Mouse (Mus musculus) liver, adult (tissue): ENCODE measurements around the gene Tmem98.

Source experiments
- GATA4 ChIP-seq: IDR thresholded peaks from 2 replicates; pipeline ENCODE4 v1.6.1; 2014; ENCODE audit warnings: mild to moderate bottlenecking, low read length; ENCODE audit not compliant: insufficient replicate concordance

Tmem98 gene

DNA sequence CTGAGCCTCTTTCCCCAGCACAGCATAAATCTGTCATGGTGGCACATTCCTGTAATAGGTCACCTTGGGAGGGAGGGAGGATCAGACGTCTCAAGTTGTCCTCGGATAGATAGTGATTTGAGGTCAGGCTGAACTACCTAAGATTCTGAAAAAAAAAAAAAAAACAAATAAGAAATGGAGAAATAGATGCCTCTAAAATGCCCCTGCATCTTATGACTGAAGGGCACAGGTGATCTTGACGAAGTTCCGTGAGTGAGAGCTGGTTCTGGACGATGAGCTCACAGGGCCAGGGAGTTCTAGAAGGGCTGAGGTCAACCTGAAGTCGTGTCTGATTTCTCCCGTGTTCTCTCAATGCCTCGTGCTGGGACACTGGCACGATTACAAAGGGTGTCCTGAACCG lies 48.1 kb downstream of the Tmem98 start, which contains the start of gene Spaca3:
TSS of gene Spaca3 (plus strand) at position 301 of the 400 bp plus-strand sequence.
- TF ChIP-seq GATA4 = no peak

DNA sequence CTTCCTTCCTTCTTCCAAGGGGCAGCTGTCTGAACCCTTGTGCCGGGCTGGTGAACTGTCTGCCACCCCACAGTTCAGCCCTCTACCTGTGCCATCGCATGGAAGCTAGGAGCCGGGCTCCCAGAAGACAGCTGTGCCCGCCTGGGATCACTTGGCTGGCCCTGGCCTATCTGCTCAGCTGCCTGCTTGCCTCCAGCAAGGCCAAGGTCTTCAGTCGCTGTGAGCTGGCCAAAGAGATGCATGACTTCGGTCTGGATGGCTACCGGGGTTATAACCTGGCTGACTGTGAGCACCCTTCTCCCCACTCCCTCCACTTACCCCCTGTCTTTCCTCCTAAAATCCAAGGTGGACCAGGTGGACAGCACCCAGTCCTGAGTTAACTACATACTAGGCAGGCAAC lies 53.0 kb downstream of the Tmem98 start:
- TF ChIP-seq GATA4 = no peak

DNA sequence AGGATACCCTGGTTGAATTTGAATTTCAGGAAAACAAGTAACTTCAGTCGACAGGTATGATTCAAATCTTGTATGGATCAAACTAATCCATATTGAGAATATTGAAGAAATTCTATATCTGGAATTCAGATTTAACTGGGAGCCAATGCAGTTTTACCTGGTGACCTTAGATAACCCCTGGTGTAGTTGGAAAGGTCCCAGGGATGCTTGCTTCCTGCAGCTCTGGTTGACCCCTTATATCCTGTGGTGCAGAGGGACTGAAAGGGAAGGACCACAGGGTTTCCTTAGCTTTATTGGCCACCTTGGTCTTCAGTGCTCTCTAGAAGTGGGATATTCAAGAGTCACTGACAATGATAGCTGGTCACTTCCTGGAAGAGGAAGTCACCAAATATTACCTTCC lies 58.1 kb downstream of the Tmem98 start:
- TF ChIP-seq GATA4 = no peak
